Mouse (Mus musculus): Measurements from ENCODE around the gene Il6st.
"Not testable (repeated sequence)": the region's sequence is repeated elsewhere in the genome, so short reads cannot be mapped to it uniquely, and the experiment has no call there.

DNA sequence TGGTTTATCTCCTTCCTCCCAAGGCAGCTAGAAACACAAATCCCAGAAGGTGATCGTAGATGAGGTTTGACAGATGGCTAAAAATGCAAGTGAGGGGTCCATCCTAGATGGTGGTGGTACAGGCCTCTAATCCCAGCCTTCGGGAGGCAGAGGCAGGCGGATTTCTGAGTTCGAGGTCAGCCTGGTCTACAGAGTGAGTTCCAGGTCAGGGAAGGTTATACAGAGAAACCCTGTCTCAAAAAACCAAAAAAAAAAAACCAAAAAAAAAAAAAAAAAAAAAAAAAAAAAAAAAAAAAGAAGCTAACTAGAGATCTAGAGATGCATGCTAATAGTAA lies 36.8 kb upstream of the Il6st start:
- TF ChIP-seq CTCF (IDR thresholded peaks at IDR 0.05; ENCODE audit: extremely low read depth, insufficient read depth, insufficient read length, insufficient replicate concordance); POLR2A (IDR thresholded peaks at IDR 0.05; ENCODE audit: low read depth, low read length): not testable (repeated sequence)
